Mouse (Mus musculus) CH12.LX (cell line): ENCODE data around the gene Frk. TPM values are rescaled to one million over a fixed set of nuclear protein-coding genes. Genes with fewer than 3 reads are reported as not detected.

Source experiments
- DNase-seq: peaks from one replicate; pipeline ENCODE4 v3.0.0-alpha.2; 2013; ENCODE audit errors: extremely low read depth
- H3K27ac ChIP-seq: 2 replicates; pipeline ENCODE4 v1.5.1; 2012; ENCODE audit warnings: low read depth, mild to moderate bottlenecking, control low read depth, moderate library complexity; ENCODE audit not compliant: insufficient read depth
- H3K27me3 ChIP-seq: replicated peaks from 2 replicates; pipeline ENCODE3; 2012; ENCODE audit warnings: inconsistent platforms
- H3K36me3 ChIP-seq, 2 experiments: replicated peaks in 1 of 2; 2 replicates each; pipeline versions ENCODE3 to v1.6.1; 2012; ENCODE audit warnings: inconsistent platforms in 1 of 2, low read length in 1 of 2, mild to moderate bottlenecking in 1 of 2, mixed read lengths in 1 of 2, moderate library complexity in 1 of 2; ENCODE audit not compliant: control insufficient read depth in 1 of 2, insufficient read depth in 1 of 2
- H3K4me1 ChIP-seq, 2 experiments: 2 replicates each; pipeline ENCODE4 v1.6.1; 2012; ENCODE audit warnings: inconsistent platforms in 1 of 2, moderate library complexity in 1 of 2; ENCODE audit not compliant: insufficient read depth in 2 of 2, control insufficient read depth in 1 of 2
- H3K4me2 ChIP-seq: 2 replicates; pipeline ENCODE4 v1.6.1; 2012; ENCODE audit warnings: low read depth, mild to moderate bottlenecking, control low read depth; ENCODE audit not compliant: poor library complexity, insufficient read depth, severe bottlenecking
- H3K4me3 ChIP-seq, 3 experiments: fragments of 150-350 bp in 1 of 3; sonication (generic) in 1 of 3; replicated peaks in 1 of 3; 2 replicates each; pipeline versions ENCODE3 to v1.5.1; 2011 to 2012; ENCODE audit warnings: low read depth in 2 of 3, low read length in 2 of 3, mild to moderate bottlenecking in 2 of 3, moderate library complexity in 2 of 3, control low read depth in 1 of 3, improper control_type of control experiment in 1 of 3, inconsistent platforms in 1 of 3, mixed read lengths in 1 of 3; ENCODE audit not compliant: poor library complexity in 1 of 3
- H3K79me2 ChIP-seq: replicated peaks from 2 replicates; pipeline ENCODE4 v1.6.1; 2012; ENCODE audit warnings: mild to moderate bottlenecking, moderate library complexity; ENCODE audit not compliant: control insufficient read depth, poor library complexity, insufficient read depth, severe bottlenecking; ENCODE audit errors: extremely low read depth
- H3K9ac ChIP-seq: 2 replicates; pipeline ENCODE4 v1.6.1; 2012; ENCODE audit warnings: low read depth, mild to moderate bottlenecking, control low read depth, moderate library complexity; ENCODE audit not compliant: insufficient read depth
- H3K9me3 ChIP-seq: replicated peaks from 2 replicates; pipeline ENCODE3; 2012; ENCODE audit warnings: low read length, inconsistent platforms, mixed read lengths
- BHLHE40 ChIP-seq: IDR thresholded peaks from 2 replicates; pipeline ENCODE4 v1.6.1; 2011; ENCODE audit warnings: mild to moderate bottlenecking, low read depth, low read length, improper control_type of control experiment
- CHD1 ChIP-seq: IDR thresholded peaks from 2 replicates; pipeline ENCODE4 v1.6.1; 2012; ENCODE audit warnings: low read depth, low read length, improper control_type of control experiment, inconsistent platforms
- CHD2 ChIP-seq: IDR thresholded peaks from 2 replicates; pipeline ENCODE4 v1.6.1; 2011; ENCODE audit warnings: low read length, improper control_type of control experiment
- CTCF ChIP-seq, 2 experiments: IDR thresholded peaks in 1 of 2; conservative IDR thresholded peaks in 1 of 2; 2 replicates each; pipeline ENCODE4 v1.5.1; 2011 to 2012; ENCODE audit warnings: low read depth in 2 of 2, low read length in 2 of 2, improper control_type of control experiment in 1 of 2, inconsistent platforms in 1 of 2, mild to moderate bottlenecking in 1 of 2, moderate library complexity in 1 of 2
- E2F4 ChIP-seq: IDR thresholded peaks from 2 replicates; pipeline ENCODE4 v1.6.1; 2011; ENCODE audit warnings: low read depth, low read length, improper control_type of control experiment; ENCODE audit not compliant: insufficient replicate concordance
- HCFC1 ChIP-seq: IDR thresholded peaks from 2 replicates; pipeline ENCODE4 v1.6.1; 2012; ENCODE audit warnings: low read depth, mild to moderate bottlenecking, inconsistent platforms, low read length, improper control_type of control experiment
- IRF4 ChIP-seq: IDR thresholded peaks from 2 replicates; pipeline ENCODE4 v1.6.1; 2014; ENCODE audit warnings: low read depth, mild to moderate bottlenecking, inconsistent platforms, low read length, improper control_type of control experiment
- JUN ChIP-seq: IDR thresholded peaks from 2 replicates; pipeline ENCODE4 v1.6.1; 2011; ENCODE audit warnings: low read depth, mild to moderate bottlenecking, low read length, improper control_type of control experiment, moderate library complexity; ENCODE audit not compliant: insufficient read depth
- JUND ChIP-seq: conservative IDR thresholded peaks from 2 replicates; pipeline ENCODE4 v1.6.1; 2011; ENCODE audit warnings: low read depth, low read length, improper control_type of control experiment
- KAT2A ChIP-seq: IDR thresholded peaks from 2 replicates; pipeline ENCODE4 v1.6.1; 2012; ENCODE audit warnings: low read length, improper control_type of control experiment, inconsistent platforms; ENCODE audit not compliant: insufficient replicate concordance
- MAZ ChIP-seq: IDR thresholded peaks from 2 replicates; pipeline ENCODE4 v1.6.1; 2012; ENCODE audit warnings: low read depth, mild to moderate bottlenecking, inconsistent platforms, low read length, improper control_type of control experiment, moderate library complexity
- MEF2A ChIP-seq: IDR thresholded peaks from 2 replicates; pipeline ENCODE4 v1.6.1; 2014; ENCODE audit warnings: low read depth, mild to moderate bottlenecking, inconsistent platforms, low read length, improper control_type of control experiment, borderline replicate concordance
- MXI1 ChIP-seq: IDR thresholded peaks from 2 replicates; pipeline ENCODE4 v1.6.1; 2011; ENCODE audit warnings: mild to moderate bottlenecking, low read depth, low read length, improper control_type of control experiment
- NELFE ChIP-seq: IDR thresholded peaks from 2 replicates; pipeline ENCODE4 v1.6.1; 2011; ENCODE audit warnings: low read depth, low read length, improper control_type of control experiment
- NRF1 ChIP-seq: IDR thresholded peaks from 2 replicates; pipeline ENCODE4 v1.6.1; 2014; ENCODE audit warnings: low read depth, mild to moderate bottlenecking, inconsistent platforms, low read length, improper control_type of control experiment, moderate library complexity
- PAX5 ChIP-seq: IDR thresholded peaks from 2 replicates; pipeline ENCODE4 v1.6.1; 2012; ENCODE audit warnings: low read length, inconsistent platforms, mixed read lengths
- RCOR1 ChIP-seq: conservative IDR thresholded peaks from 2 replicates; pipeline ENCODE4 v1.6.1; 2012; ENCODE audit warnings: low read depth, mild to moderate bottlenecking, inconsistent platforms, low read length, improper control_type of control experiment
- SMC3 ChIP-seq: IDR thresholded peaks from 2 replicates; pipeline ENCODE4 v1.6.1; 2011; ENCODE audit warnings: low read depth, low read length, improper control_type of control experiment
- UBTF ChIP-seq: IDR thresholded peaks from 2 replicates; pipeline ENCODE4 v1.6.1; 2012; ENCODE audit warnings: low read depth, mild to moderate bottlenecking, inconsistent platforms, low read length, improper control_type of control experiment, moderate library complexity
- dilution Hi-C: fragments of 300-500 bp; cut with MboI; formaldehyde crosslinking; loops from 2 replicates; pipeline ENCODE4 v1.14.3; 2020; ENCODE audit warnings: low sequenced_read_pairs; ENCODE audit not compliant: extremely low pct_unique_long_range_greater_than_20kb, extremely low pct_ligation_motif_present
- in situ Hi-C: fragments of 300-500 bp; cut with MboI; formaldehyde crosslinking; loops from 3 replicates; pipeline ENCODE4 v1.14.3; 2019; ENCODE audit warnings: low sequenced_read_pairs, low pct_ligation_motif_present, low pct_unique_long_range_greater_than_20kb, mixed read lengths
- polyA plus RNA-seq: library from polyadenylated mRNA; unstranded; fragments of >175 nt; gene quantifications from 2 replicates; pipeline ENCODE4 v1.2.1, GENCODE M21; 2012; ENCODE audit warnings: low read depth; ENCODE audit not compliant: insufficient read length
- total RNA-seq, 2 experiments: library from RNA; depleted of rRNA; stranded (reverse); fragments of 300-350 nt in 1 of 2; fragments of >200 nt in 1 of 2; gene quantifications; 2 replicates each; pipeline ENCODE4 v1.2.3; 2012 to 2014

Frk gene
- total and polyA plus RNA-seq, 3 experiments: not detected

- H3K27ac ChIP-seq: no peak overlapping the region
- in situ Hi-C loops (no loop called here), dilution Hi-C loops (no loop called here)
Measured at GRCm38 (mm10) chr10:34449469-34449868, 33.7 kb upstream of the Frk start.

GRCm38 (mm10) chr10:34461451-34461850 lies 21.7 kb upstream of the Frk start:
- no peak overlapping the region for H3K9ac ChIP-seq
- in situ Hi-C loops: no loop called here
- no peak overlapping the region for H3K27ac ChIP-seq
- no peaks in the 10 kb centered on the region for H3K4me1 ChIP-seq
- no peak for TF ChIP-seq UBTF
- TF ChIP-seq HCFC1: no peak
- no peak for TF ChIP-seq E2F4
- no peak for TF ChIP-seq NELFE
- no peak for TF ChIP-seq KAT2A
- no peak for TF ChIP-seq CHD1
- TF ChIP-seq JUND: no peak
- TF ChIP-seq SMC3: no peak
- TF ChIP-seq NRF1: no peak
- dilution Hi-C loops: no loop called here
- no peaks in the 10 kb centered on the region for H3K79me2 ChIP-seq
- no peaks in the 10 kb centered on the region for H3K36me3 ChIP-seq
- no peak for DNase-seq
- no peaks in the 10 kb centered on the region for H3K9me3 ChIP-seq
- no peaks in the 10 kb centered on the region for H3K27me3 ChIP-seq
- no peak overlapping the region for H3K4me2 ChIP-seq
- no peak overlapping the region for H3K4me3 ChIP-seq

More at GRCm38 (mm10) chr10:34449469-34449868, 33.7 kb upstream of the Frk start:
- no peaks in the 10 kb centered on the region for H3K4me1 ChIP-seq
- H3K36me3 ChIP-seq: no peaks in the 10 kb centered on the region
- H3K4me3 ChIP-seq: no peak overlapping the region
- no peaks in the 10 kb centered on the region for H3K79me2 ChIP-seq
- no peaks in the 10 kb centered on the region for H3K27me3 ChIP-seq
- no peaks in the 10 kb centered on the region for H3K9me3 ChIP-seq
- no peak for TF ChIP-seq CHD1
- no peak for TF ChIP-seq NELFE
- no peak for TF ChIP-seq PAX5
- TF ChIP-seq HCFC1: no peak
- TF ChIP-seq CHD2: no peak
- no peak overlapping the region for H3K4me2 ChIP-seq
- no peak for DNase-seq
- no peak overlapping the region for H3K9ac ChIP-seq

- no peaks in the 10 kb centered on the region for H3K79me2 ChIP-seq
- H3K27me3 ChIP-seq: no peaks in the 10 kb centered on the region
- TF ChIP-seq SMC3: no peak
- no peak for TF ChIP-seq CTCF (conservative IDR thresholded peaks at IDR 0.05 in 1 of 2, IDR thresholded peaks at IDR 0.05 in 1 of 2; ENCODE audit: low read depth in 2 of 2, low read length in 2 of 2)
- no peak for TF ChIP-seq IRF4
- TF ChIP-seq MAZ: no peak
- TF ChIP-seq JUN: no peak
- TF ChIP-seq MEF2A: no peak
- TF ChIP-seq BHLHE40: no peak
- TF ChIP-seq RCOR1: no peak
- no peak for TF ChIP-seq MXI1
- no peak for TF ChIP-seq PAX5
- no peaks in the 10 kb centered on the region for H3K4me1 ChIP-seq
- no peak for DNase-seq
- H3K9ac ChIP-seq: no peak overlapping the region
- no peaks in the 10 kb centered on the region for H3K9me3 ChIP-seq
- no peak overlapping the region for H3K4me2 ChIP-seq
- dilution Hi-C loops: no loop called here
- no peak overlapping the region for H3K4me3 ChIP-seq
- no peak overlapping the region for H3K27ac ChIP-seq
- in situ Hi-C loops: no loop called here
- H3K36me3 ChIP-seq: no peaks in the 10 kb centered on the region
Measured at GRCm38 (mm10) chr10:34464321-34464720, 18.9 kb upstream of the Frk start.
